Mouse (Mus musculus): ENCODE measurements at regions not wholly inside any gene's neighbourhood (a gene's known extent, or its start where the extent isn't known, plus 50 kb on each side); places are given as distances from the start of the nearest gene placed in this dataset.

- no peaks in the 10 kb centered on the region for H3K27me3 ChIP-seq
- TF ChIP-seq CTCF (IDR thresholded peaks at IDR 0.05), result no peak
- POLR2A ChIA-PET, result no interaction called here
- CTCF ChIA-PET, result interaction anchor here (0.9 kb wide), 2 partner anchors 12 to 126 kb away, joined by 3 to 4 read pairs; no protein-coding TSS in a partner anchor
- in situ Hi-C loops (cut with MboI; ENCODE audit: low pct_unique_long_range_greater_than_20kb), result no loop called here
- DNase-seq (ENCODE audit: low read depth, low spot score), result no peak
- no peak for ATAC-seq
Measured at GRCm38 (mm10) chr2:52804106-52804825, 53.4 kb upstream of the Fmnl2 start.

GRCm38 (mm10) chr2:52804826-52805149 lies 52.9 kb upstream of the Fmnl2 start:
- ChIA-PET POLR2A (interaction anchor here (0.7 kb wide), 1 partner anchor 28 kb away, joined by 4 read pairs; no protein-coding TSS in a partner anchor), CTCF (interaction anchor here (0.9 kb wide), 1 partner anchor 125 kb away, joined by 3 read pairs; no protein-coding TSS in a partner anchor)
- no peaks in the 10 kb centered on the region for H3K27me3 ChIP-seq
- no peak for TF ChIP-seq CTCF (IDR thresholded peaks at IDR 0.05)
- in situ Hi-C loops (cut with MboI; ENCODE audit: low pct_unique_long_range_greater_than_20kb), result no loop called here
- DNase-seq (ENCODE audit: low read depth, low spot score) (peak; percentile 15), ATAC-seq (peak; percentile 74)

- CTCF ChIA-PET, result no interaction called here
- no peaks in the 10 kb centered on the region for H3K27me3 ChIP-seq
- in situ Hi-C loops (cut with MboI; ENCODE audit: low pct_unique_long_range_greater_than_20kb), result no loop called here
- no peak for ATAC-seq
- POLR2A ChIA-PET, result no interaction called here
- no peak for TF ChIP-seq CTCF (IDR thresholded peaks at IDR 0.05)
- DNase-seq (ENCODE audit: low read depth, low spot score), result no peak
Measured at GRCm38 (mm10) chr2:52807826-52808225, 49.8 kb upstream of the Fmnl2 start.
